Mouse (Mus musculus): ENCODE data around the gene Ctdnep1.
"Not testable (repeated sequence)": the region's sequence is repeated elsewhere in the genome, so short reads cannot be mapped to it uniquely, and the experiment has no call there.

GRCm38 (mm10) chr11:69955618-69956017 is 25.3 kb upstream of the Ctdnep1 start:
- TF ChIP-seq CTCF (IDR thresholded peaks at IDR 0.05; ENCODE audit: control insufficient read depth, insufficient read depth, low read length); POLR2A (IDR thresholded peaks at IDR 0.05; ENCODE audit: borderline replicate concordance, control insufficient read depth, low read depth, low read length): not testable (repeated sequence)

Measured in bone marrow, adult 2 months (tissue).